Mouse (Mus musculus) heart, adult 2 months (tissue): ENCODE data around the gene Irf4. TPM values are rescaled to one million over a fixed set of nuclear protein-coding genes. Genes with fewer than 3 reads are reported as not detected.

ENCODE experiments used
- DNase-seq, 2 experiments: peaks; one replicate each; pipeline ENCODE4 v3.0.0; 2021
- H3K27ac ChIP-seq: fragments of 200-600 bp; 2 replicates; pipeline ENCODE4 v1.8.1; 2022
- H3K27me3 ChIP-seq: fragments of 200-500 bp; 2 replicates; pipeline ENCODE4 v1.6.1; 2012; ENCODE audit warnings: mild to moderate bottlenecking, low read length, inconsistent platforms, mixed read lengths; ENCODE audit not compliant: control insufficient read depth, insufficient read depth
- H3K36me3 ChIP-seq: fragments of 200-500 bp; 2 replicates; pipeline ENCODE4 v1.6.1; 2012; ENCODE audit warnings: low read length, inconsistent platforms; ENCODE audit not compliant: control insufficient read depth, insufficient read depth
- H3K4me1 ChIP-seq: fragments of 200-500 bp; 2 replicates; pipeline ENCODE4 v1.6.1; 2011; ENCODE audit warnings: low read length; ENCODE audit not compliant: control insufficient read depth, insufficient read depth
- H3K4me3 ChIP-seq: fragments of 200-600 bp; 2 replicates; pipeline ENCODE4 v1.8.1; 2022
- H3K79me2 ChIP-seq: fragments of 200-500 bp; replicated peaks from 2 replicates; pipeline ENCODE4 v1.6.1; 2012; ENCODE audit warnings: mild to moderate bottlenecking, inconsistent platforms, low read length, moderate library complexity, mixed read lengths; ENCODE audit not compliant: control insufficient read depth, insufficient read depth
- H3K9ac ChIP-seq: fragments of 200-500 bp; 2 replicates; pipeline ENCODE4 v1.6.1; 2012; ENCODE audit warnings: low read depth, mild to moderate bottlenecking, control low read depth, inconsistent platforms, low read length, mixed read lengths
- CTCF ChIP-seq: fragments of 200-600 bp; IDR thresholded peaks from 2 replicates; pipeline ENCODE4 v1.8.1; 2022; ENCODE audit warnings: antibody characterized with exemption, mild to moderate bottlenecking, moderate library complexity
- EP300 ChIP-seq: fragments of 200-500 bp; IDR thresholded peaks from 2 replicates; pipeline ENCODE4 v1.6.1; 2011; ENCODE audit warnings: low read depth, low read length, control low read depth; ENCODE audit not compliant: insufficient read depth
- POLR2A ChIP-seq: fragments of 200-500 bp; IDR thresholded peaks from 2 replicates; pipeline ENCODE4 v1.6.1; 2011; ENCODE audit warnings: mild to moderate bottlenecking, low read depth, low read length, control low read depth; ENCODE audit not compliant: insufficient read depth
- WGBS: fragments of 180-500 bp; shearing (Covaris S2); methylation state at CpG from one replicate; pipeline ENCODE4 v1.1.7; 2018; 5-methylcytosine and 5-hydroxymethylcytosine counted together
- intact Hi-C: fragments of 180-260 bp; cut with DNase I; formaldehyde crosslinking; loops from one replicate; pipeline ENCODE4 v1.15.1; 2025
- polyA plus RNA-seq: library from polyadenylated mRNA; depleted of rRNA; stranded (reverse); fragments of >200 nt; gene quantifications from 2 replicates; pipeline ENCODE4 v1.2.3, GENCODE M21; 2012
- total RNA-seq, 2 experiments: library from RNA; stranded (reverse); gene quantifications; 2 replicates each; pipeline ENCODE4 v1.2.3; 2021

Gene Irf4
- total and polyA plus RNA-seq, 3 experiments, result 0.92 to 2.1 (median 1.3) TPM

GRCm38 (mm10) chr13:30754825-30755476, 5.9 kb downstream of the Irf4 start:
- H3K27me3 ChIP-seq, result peaks cover 1% of the 10 kb centered on the region; the same call in 1 of the 2 replicates
- H3K27ac ChIP-seq, result no peak overlapping the region
- no peak overlapping the region for H3K9ac ChIP-seq
- TF ChIP-seq EP300 (no peak), POLR2A (no peak), CTCF (no peak)
- no peaks in the 10 kb centered on the region for H3K79me2 ChIP-seq
- intact Hi-C loops, result no loop called here
- H3K36me3 ChIP-seq, result no peaks in the 10 kb centered on the region
- H3K4me3 ChIP-seq, result no peak overlapping the region
- WGBS, result 76% methylated on average over 10 of the region's 10 CpGs
- DNase-seq, result no peak
- peaks cover under 1% of the 10 kb centered on the region; the same call in 1 of the 2 replicates for H3K4me1 ChIP-seq

- Histone ChIP-seq H3K79me2 (no peaks in the 10 kb centered on the region), H3K4me3 (no peak overlapping the region), H3K27ac (no peak overlapping the region), H3K27me3 (no peaks in the 10 kb centered on the region; the same call in 1 of the 2 replicates), H3K36me3 (no peaks in the 10 kb centered on the region), H3K9ac (no peak overlapping the region), H3K4me1 (no peaks in the 10 kb centered on the region)
- no peak for DNase-seq
- 62% methylated on average over 3 of the region's 3 CpGs for WGBS
- intact Hi-C loops, result no loop called here
- no peak for TF ChIP-seq POLR2A
- TF ChIP-seq EP300, result no peak
- TF ChIP-seq CTCF, result no peak
These were observed 6.6 kb downstream of the Irf4 start for GRCm38 (mm10) chr13:30755577-30755976.

GRCm38 (mm10) chr13:30755998-30756639, 7.1 kb downstream of the Irf4 start:
- no peaks in the 10 kb centered on the region for H3K79me2 ChIP-seq
- H3K27me3 ChIP-seq, result no peaks in the 10 kb centered on the region; the same call in 1 of the 2 replicates
- H3K4me3 ChIP-seq, result no peak overlapping the region
- WGBS, result 78% methylated on average over 9 of the region's 9 CpGs
- DNase-seq, result no peak
- no peaks in the 10 kb centered on the region for H3K36me3 ChIP-seq
- no peak overlapping the region for H3K9ac ChIP-seq
- H3K27ac ChIP-seq, result no peak overlapping the region
- H3K4me1 ChIP-seq, result no peaks in the 10 kb centered on the region
- TF ChIP-seq POLR2A (no peak), EP300 (no peak), CTCF (no peak)
- intact Hi-C loops, result no loop called here

GRCm38 (mm10) chr13:30757264-30757900, 8.4 kb downstream of the Irf4 start:
- Histone ChIP-seq H3K27me3 (no peaks in the 10 kb centered on the region), H3K27ac (no peak overlapping the region), H3K9ac (no peak overlapping the region), H3K36me3 (no peaks in the 10 kb centered on the region), H3K79me2 (no peaks in the 10 kb centered on the region), H3K4me3 (no peak overlapping the region), H3K4me1 (no peaks in the 10 kb centered on the region)
- WGBS, result 74% methylated on average over 14 of the region's 14 CpGs
- no peak for DNase-seq
- no peak for TF ChIP-seq EP300
- TF ChIP-seq CTCF, result no peak
- no peak for TF ChIP-seq POLR2A
- intact Hi-C loops, result no loop called here

GRCm38 (mm10) chr13:30758789-30759381, 9.9 kb downstream of the Irf4 start:
- intact Hi-C loops, result no loop called here

More at GRCm38 (mm10) chr13:30758789-30759381, 9.9 kb downstream of the Irf4 start:
- no peak for TF ChIP-seq POLR2A
- Histone ChIP-seq H3K36me3 (no peaks in the 10 kb centered on the region), H3K27ac (no peak overlapping the region), H3K4me1 (peaks cover under 1% of the 10 kb centered on the region; the same call in 1 of the 2 replicates), H3K79me2 (no peaks in the 10 kb centered on the region), H3K4me3 (no peak overlapping the region), H3K9ac (no peak overlapping the region), H3K27me3 (no peaks in the 10 kb centered on the region)
- DNase-seq, result no peak
- WGBS, result 83% methylated on average over 11 of the region's 11 CpGs
